Mouse (Mus musculus): ENCODE data around the gene Tsc22d4.
"Not testable (repeated sequence)": the region's sequence is repeated elsewhere in the genome, so short reads cannot be mapped to it uniquely, and the experiment has no call there.

Gene Tsc22d4

DNA sequence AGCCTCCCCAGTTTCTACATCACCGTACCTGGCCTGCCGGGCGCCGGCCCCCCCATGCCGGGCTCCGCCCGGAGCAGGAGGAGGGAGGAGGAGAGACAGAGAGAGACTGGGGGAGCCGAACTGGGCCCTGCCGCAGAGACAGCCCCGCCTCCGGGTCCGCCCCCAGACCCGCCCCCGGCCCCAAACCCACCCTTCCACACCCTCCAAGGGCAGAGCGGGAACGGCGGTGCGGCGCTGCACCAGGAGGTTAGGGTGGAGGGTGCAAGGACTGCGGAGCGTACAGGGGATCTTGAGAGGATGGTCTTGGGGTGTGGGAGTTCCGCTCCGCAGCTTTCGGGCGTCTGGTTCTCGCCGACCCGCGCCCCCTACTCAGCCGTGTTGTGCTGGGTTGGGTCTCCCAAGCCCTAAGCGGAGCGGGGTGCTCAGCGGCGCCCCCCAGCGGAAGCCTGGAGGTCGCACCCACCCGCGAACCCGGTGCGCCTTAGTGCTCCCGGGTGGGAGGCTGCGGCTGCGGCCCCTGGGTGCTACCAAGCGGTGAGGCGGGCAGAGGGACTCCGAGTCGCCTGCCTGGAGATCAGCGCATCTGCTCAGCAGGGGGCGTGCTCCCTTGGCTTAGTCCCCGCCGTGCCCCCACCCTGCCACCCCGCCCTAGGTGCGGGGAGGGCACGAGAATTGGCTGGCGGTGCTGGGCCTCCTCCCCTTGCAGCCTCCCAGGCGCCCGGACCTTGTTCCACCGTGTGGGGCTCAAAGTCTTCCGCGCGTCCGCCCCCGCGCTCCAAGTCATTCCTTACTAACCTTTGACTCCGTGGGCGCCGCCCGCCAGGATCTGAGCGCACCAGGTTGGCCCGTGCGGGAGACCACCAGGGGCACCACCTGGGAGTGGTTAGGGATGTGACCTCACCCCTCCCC lies 4.3 kb upstream of the Tsc22d4 start, which contains the start of gene Nyap1:
Nyap1 (minus strand) TSS at position 585 of the 909 bp plus-strand sequence.
- DNase-seq (ENCODE audit: low read depth, low spot score): peak; percentile 59

- DNase-seq (ENCODE audit: low read depth, low spot score): no peak
These were observed 3.5 kb upstream of the Tsc22d4 start for GRCm38 (mm10) chr5:137742048-137742447.

DNA sequence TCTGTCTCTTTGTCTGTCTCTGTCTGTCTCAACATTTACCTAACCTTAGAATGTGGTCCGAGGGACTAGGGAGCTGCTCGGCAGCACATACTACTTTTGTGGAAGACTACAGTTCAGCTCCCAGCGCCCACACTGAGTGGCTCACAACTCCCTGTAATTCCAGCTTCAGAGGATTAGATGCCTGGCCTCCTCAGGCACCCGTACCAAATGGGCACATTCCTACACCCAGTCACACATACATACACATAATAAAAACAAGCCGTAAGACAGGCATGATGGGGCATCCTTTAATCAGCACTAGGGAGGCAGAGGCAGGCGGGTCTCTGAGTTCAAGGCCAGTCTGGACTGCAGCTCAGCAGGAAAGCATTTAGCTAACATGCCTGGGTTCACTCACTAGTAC lies 2.7 kb upstream of the Tsc22d4 start:
- no peak for DNase-seq (ENCODE audit: low read depth, low spot score)

DNA sequence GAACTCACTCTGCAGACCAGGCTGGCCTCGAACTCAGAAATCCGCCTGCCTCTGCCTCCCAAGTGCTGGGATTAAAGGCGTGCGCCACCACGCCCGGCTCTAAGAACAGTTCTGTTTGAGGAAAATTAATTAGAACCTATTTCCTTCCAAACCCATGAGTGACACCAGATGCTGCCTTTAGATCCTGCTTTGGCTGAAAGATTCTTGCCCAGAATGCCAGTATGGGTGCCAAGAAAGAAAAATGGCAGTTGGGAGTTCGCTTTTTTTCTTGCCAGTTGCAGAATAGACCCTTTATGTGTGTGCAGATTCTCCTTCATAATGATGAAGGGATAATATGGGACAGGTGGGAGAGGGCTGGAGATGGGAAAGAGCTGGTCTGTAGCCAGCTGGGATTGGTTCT lies 1.3 kb upstream of the Tsc22d4 start:
- DNase-seq (ENCODE audit: low read depth, low spot score): no peak

DNA sequence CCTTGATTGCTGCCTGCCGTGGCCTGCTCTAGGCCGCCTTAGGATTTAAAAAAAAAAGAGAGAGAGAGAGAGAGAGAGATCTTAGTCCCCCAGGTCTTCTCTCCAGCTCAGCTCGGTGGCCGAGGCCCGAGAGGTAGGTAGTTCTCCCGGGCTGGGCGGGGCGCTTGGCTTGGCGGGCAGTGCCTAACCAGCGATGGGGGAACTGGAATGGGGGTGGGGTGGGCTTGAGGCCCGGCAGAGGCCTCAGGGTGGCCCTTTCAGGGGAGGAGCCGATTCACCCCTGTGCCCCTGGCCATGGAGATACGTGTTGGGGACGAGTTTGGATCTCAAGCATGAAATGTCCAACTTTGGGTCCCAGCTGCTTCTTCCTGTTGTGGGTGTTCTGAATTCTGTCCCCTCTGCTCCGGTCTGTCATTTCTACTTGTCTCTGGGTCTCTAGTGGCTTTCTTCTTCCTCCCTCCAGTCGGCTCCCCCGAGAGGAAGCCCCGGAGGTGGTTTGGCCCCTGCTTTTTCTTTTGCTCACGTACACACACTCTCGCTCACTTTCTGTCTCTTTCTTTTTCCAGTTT lies 836 bp downstream of the Tsc22d4 start:
- DNase-seq (ENCODE audit: low read depth, low spot score): no peak

DNA sequence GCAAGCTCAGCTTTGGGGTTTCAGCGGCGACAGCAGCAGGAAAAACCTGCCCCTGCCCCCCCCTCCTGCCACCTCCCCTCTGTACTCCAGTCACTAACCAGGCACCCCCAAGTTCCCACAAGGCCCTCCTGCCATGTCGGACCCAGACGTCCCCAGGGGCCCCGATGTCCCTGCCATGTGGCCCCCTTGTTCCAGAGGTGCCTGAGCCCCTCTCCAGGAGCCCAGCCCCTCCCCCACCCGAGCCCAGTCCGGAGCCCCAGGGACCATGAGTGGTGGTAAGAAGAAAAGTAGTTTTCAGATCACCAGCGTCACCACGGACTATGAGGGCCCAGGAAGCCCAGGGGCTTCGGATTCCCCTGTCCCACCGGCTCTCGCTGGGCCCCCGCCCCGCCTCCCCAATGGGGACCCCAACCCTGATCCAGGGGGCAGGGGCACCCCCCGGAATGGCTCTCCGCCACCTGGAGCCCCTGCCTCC lies 1.4 kb downstream of the Tsc22d4 start:
- DNase-seq (ENCODE audit: low read depth, low spot score): no peak

DNA sequence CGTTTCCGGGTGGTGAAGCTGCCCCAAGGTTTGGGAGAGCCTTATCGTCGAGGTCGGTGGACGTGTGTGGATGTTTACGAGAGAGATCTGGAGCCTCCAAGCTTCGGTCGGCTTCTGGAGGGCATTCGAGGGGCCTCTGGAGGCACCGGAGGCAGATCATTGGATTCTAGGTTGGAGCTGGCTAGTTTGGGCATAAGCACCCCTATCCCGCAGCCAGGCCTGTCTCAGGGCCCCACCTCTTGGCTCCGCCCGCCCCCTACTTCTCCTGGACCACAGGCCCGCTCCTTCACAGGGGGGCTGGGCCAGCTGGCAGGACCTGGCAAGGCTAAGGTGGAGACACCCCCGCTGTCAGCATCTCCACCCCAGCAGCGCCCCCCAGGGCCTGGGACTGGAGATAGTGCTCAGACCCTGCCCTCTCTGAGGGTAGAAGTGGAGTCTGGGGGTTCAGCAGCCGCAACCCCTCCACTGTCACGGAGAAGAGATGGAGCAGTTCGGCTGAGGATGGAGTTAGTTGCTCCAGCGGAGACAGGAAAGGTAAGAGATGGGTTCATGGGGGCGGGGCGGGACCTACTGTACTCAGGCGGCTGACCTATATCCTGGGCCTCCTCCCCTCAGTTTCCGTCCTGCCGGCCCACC lies 1.9 kb downstream of the Tsc22d4 start:
- DNase-seq (ENCODE audit: low read depth, low spot score): no peak

DNA sequence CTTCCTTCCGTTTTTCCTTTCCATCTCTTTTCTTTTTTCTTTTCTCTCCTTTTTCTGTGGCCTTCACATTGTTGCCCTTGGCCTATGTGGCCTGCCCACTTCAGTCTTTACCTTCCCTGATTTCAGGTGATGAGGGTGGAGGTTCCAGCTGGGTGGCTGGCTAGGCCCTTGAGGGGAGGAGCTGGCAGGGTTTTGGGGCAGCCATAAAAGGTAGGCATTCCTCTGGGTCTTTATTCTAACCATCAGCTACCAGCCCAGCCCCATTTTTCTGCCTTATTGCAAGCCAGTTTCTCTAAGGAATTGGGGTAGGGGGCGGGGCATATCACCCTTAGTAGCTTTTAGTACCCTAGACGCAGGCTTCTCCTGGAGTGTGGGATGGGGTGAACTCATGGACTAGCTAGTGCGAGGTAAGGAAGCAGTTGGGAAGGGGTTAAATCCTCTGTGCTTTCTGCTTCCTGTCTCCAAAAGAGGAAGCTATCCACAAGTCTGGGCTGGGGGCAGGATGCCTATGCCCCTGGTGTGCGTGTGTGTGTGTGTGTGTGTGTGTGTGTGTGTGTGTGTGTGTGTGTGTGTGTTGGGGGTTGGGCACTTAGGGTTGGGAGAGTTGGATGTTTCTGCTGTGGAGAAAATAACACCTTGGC lies 2.7 kb downstream of the Tsc22d4 start:
- no peak for DNase-seq (ENCODE audit: low read depth, low spot score)

- DNase-seq (ENCODE audit: low read depth, low spot score): no peak
These were observed 3.8 kb downstream of the Tsc22d4 start for GRCm38 (mm10) chr5:137749196-137749836.

DNA sequence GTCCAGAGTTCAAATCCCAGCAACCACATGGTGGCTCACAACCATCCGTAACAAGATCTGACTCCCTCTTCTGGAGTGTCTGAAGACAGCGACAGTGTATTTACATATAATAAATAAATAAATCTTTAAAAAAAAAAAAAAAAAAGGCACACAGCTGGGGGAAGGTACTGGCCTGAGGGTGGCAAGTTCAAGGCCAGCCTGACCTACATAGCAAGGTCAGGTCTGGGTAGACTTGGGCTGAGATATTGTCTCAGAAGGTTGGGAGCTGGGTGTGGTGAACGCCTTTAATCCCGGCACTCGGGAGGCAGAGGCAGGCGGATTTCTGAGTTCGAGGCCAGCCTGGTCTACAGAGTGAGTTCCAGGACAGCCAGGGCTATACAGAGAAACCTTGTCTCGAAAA lies 4.7 kb downstream of the Tsc22d4 start:
- DNase-seq (ENCODE audit: low read depth, low spot score): not testable (repeated sequence)

- DNase-seq (ENCODE audit: low read depth, low spot score): no peak
These were observed 5.8 kb downstream of the Tsc22d4 start for GRCm38 (mm10) chr5:137751221-137751887.

DNA sequence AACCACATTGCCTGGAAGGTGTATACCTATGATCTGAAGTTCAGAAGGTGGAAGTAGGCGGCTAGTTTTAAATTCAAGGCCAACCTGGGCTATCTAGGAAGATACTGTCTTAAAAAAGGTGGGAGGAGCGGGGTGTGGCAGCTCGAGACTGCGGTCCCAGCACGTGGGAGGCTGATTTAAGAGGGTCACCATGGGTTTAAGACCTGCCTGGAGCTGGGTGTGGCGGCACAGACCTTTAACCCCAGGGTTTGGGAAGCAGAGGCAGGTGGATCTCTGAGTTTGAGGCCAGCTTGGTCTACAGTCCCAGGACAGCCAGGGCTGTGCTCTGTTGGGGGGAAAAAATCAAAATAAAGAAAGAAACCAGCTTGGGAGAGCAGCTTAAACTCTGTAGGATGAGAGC lies 6.5 kb downstream of the Tsc22d4 start:
- DNase-seq (ENCODE audit: low read depth, low spot score): no peak

GRCm38 (mm10) chr5:137753111-137753832 lies 7.7 kb downstream of the Tsc22d4 start:
- DNase-seq (ENCODE audit: low read depth, low spot score): no peak

- no peak for DNase-seq (ENCODE audit: low read depth, low spot score)
These were observed 9.9 kb downstream of the Tsc22d4 start for GRCm38 (mm10) chr5:137755425-137755824.

GRCm38 (mm10) chr5:137756106-137756505 lies 10.6 kb downstream of the Tsc22d4 start:
- no peak for DNase-seq (ENCODE audit: low read depth, low spot score)

GRCm38 (mm10) chr5:137756882-137757661 lies 11.5 kb downstream of the Tsc22d4 start:
- peak; percentile 76 for DNase-seq (ENCODE audit: low read depth, low spot score)

GRCm38 (mm10) chr5:137757887-137758286 lies 12.4 kb downstream of the Tsc22d4 start:
- no peak for DNase-seq (ENCODE audit: low read depth, low spot score)

- no peak for DNase-seq (ENCODE audit: low read depth, low spot score)
These were observed 13.5 kb downstream of the Tsc22d4 start for GRCm38 (mm10) chr5:137758921-137759534.

DNA sequence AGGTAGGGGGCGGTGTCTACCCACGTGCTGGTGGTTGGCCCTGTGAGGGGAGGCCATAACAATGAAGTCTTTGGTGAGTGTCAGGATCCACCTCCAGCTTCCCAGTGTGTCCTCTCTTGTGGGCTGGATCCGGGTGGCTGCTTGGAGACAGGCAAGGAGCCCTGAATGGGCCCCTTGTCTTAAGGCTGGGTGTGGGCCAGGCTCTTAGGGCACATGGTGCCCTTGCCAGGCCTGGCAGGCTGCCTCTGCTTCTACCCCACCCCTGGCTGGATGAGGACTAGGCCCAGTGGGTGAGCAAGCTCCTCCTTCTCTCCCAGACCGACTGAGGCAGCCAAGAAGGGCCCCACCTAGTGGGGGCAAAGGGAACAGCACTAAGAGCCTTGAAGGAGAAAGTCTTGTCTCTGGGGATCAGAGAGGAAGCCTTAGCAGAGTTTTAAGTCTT lies 14.5 kb downstream of the Tsc22d4 start:
- DNase-seq (ENCODE audit: low read depth, low spot score): no peak

Measured in retina, postnatal 7 days (tissue).